Mouse (Mus musculus): Measurements from ENCODE around the gene Ywhag. TPM values are rescaled to one million over a fixed set of nuclear protein-coding genes. Genes with fewer than 3 reads are reported as not detected.
A peak's percentile ranks its signal among the peaks of the same experiment; 100 is the strongest.

Gene Ywhag
- total RNA-seq, 1 experiment from 2014 or later, result 477 TPM

DNA sequence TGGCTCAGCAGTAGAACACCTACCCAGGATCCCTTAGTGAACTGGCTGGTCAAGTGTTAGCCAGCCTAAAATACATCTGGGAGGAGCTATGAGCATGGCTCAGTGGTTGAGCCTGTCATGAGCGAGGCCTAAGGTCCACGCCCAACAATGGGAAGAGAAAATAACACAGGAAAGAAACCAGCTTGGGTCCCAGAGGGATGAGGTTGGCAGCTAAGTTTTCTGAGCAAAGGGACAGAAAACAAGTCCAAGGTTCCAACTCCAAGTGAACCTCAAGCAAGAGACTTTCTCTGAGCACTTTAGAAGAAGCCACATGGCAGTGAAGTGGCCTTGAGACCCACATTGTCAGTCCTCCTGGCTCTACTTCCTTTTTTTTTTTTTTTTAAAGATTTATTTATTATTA, 17.2 kb upstream of the Ywhag start:
- DNase-seq, result no peak

- peak; percentile 33 for DNase-seq
Measured at GRCm38 (mm10) chr5:135950710-135951412, 16.4 kb upstream of the Ywhag start.

DNA sequence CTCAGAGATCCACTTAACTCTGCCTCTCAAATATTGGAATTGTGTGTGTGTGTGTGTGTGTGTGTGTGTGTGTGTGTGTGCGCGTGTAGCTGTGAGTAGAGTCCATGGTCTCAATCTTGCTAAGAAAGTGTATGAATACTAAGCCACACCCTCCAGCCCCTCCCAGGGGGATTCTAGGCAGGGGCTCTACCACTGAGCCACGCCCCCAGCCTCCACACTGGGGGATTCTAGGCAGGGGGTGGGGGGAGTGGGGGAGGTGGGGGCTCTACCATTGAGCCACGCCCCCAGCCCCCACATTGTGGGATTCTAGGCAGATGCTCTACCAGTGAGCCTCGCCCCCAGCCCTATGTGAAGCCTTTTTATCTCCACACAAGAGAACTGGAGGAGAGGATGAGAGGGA, 12.2 kb upstream of the Ywhag start:
- DNase-seq, result no peak

GRCm38 (mm10) chr5:135945916-135946408, 11.5 kb upstream of the Ywhag start:
- peak; percentile 47 for DNase-seq

DNA sequence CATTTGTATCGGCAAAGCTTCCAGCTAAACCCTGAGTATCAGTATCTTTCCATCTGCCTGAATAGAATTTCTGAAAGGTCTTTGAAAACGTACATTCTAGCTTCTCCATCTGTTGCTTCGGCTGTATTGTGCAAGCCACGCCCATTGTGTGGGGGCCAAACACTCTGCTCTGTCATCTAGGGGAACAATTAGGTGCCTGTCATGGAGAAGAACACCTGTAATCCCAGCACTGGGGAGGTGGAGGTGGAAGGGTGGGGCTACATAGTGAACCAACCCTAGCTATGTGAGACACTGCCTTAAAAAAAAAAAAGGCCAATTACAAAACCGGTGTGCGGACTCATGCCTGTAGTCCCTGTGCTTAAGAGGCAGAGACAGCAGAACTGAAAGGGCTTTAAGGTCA, 8.3 kb upstream of the Ywhag start:
- DNase-seq, result no peak

DNA sequence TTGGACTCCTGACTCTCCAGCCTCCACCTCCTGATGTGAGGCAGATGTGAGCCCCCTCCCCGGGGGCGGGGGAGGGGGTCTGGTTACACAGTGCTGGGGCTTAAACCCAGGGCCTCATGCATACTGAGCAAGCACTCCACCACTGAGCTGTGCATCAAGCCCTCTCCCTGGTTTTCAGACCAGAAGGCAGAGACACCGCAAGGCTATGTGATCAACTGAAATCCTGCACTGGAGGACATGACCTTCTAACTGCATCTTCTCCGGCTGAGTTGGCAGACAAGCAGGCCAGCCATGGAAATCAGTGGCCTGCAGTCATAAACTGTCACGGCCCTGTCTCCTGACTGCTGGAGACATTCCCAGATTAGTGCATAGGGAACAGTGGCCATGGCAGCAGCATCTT, 6.2 kb upstream of the Ywhag start:
- DNase-seq, result peak; percentile 39

DNA sequence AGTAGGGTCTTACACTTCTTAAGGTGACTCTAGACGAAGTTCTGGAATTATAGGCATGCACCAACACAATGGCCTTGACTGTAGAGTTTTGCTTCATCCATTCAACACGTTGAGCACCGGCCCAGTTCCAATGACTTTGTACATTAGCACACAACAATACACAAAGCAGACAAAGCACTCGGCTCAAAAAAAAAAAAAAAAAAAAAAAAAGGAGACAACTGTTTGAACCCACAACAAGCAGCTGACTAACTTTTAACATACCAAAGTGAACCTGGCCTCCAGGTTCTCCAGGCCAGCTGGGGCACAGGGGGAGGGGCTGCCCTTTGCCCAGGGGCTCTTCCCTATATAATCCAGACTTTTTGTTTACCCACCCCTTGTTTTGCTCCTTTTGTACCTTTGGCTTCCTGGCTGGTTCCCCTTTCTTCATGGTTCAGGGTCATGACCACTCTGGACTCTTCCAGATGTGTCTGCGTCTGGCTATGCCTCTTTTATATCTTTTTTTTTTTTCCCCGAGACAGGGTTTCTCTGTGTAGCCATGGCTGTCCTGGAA, 1.3 kb upstream of the Ywhag start:
- no peak for DNase-seq

DNA sequence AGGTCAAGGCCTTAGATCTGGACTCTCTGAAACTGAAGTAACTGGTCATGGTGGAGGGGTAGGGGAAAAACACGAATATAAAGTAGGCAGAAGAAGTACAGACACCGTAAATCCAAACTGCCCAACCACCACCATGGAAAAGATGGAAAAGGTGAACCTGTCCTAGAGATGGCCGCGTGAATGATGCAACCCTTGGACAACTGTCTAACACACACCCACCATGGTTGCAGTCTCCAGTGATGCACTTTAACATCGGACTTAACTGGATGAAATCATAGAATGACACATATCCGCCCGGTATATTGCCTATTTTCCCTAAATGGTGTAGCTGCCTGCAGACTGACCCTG, 734 bp upstream of the Ywhag start:
- DNase-seq, result no peak

- DNase-seq, result peak; percentile 71
Measured at GRCm38 (mm10) chr5:135933900-135934441, 445 bp downstream of the Ywhag start.

GRCm38 (mm10) chr5:135933222-135933899, 1.1 kb downstream of the Ywhag start:
- DNase-seq, result no peak

DNA sequence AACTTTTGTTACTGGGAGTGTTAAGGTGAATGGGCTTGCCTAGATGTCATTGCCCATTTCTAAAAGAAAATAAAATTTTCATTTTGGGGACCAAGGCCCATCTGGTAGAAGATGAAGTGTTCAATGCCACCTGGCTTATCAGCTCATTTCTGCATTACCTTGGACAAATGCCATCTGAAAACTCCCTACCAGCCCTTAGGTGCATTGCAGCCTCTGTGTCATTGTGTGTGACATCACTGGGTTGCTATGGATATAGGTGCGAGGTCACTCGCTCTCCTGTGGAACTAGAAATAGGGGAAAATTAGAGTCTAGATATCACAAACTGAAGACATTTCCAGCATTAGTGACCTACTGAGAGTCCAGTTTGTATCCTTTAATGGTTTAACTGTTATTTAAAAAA, 2.1 kb downstream of the Ywhag start:
- DNase-seq, result no peak

- DNase-seq, result no peak
Measured at GRCm38 (mm10) chr5:135931526-135931925, 2.9 kb downstream of the Ywhag start.

DNA sequence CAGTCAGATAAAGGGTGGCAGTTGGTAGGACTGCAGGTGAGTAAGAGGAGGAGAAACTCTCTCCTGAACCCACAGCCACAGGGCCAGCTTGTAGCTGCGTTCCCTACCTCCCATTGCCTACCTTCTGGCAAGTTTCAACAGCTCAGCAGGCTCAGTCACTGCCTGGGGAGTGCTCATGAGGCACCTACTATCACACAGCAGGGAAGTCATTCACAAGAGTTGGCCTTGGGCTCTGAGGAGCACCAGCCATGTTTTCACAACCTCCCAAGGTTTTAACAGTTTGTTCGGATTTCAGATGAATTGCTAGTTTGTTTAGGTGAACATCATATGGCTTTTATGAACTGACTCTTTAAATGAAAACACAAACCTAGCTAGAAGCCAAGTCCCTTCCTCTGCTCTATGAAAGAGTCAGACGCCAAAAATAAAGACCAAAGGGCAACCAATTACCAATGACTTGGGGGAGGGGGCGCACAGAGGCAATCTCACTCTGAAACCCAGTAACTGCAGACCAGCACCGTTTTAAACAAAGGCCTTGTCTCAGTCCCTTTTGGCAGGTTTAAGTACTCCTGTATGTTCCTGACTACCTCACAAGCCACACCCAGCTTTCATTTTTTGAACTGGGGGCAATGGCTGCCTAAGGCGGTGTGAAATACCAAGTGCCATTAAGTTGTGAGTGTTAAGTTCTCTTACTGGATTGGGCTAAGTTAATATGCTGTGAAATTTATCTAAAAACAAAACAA, 4.6 kb downstream of the Ywhag start:
- no peak for DNase-seq

- no peak for DNase-seq
Measured at GRCm38 (mm10) chr5:135923901-135924300, 10.5 kb downstream of the Ywhag start.

DNA sequence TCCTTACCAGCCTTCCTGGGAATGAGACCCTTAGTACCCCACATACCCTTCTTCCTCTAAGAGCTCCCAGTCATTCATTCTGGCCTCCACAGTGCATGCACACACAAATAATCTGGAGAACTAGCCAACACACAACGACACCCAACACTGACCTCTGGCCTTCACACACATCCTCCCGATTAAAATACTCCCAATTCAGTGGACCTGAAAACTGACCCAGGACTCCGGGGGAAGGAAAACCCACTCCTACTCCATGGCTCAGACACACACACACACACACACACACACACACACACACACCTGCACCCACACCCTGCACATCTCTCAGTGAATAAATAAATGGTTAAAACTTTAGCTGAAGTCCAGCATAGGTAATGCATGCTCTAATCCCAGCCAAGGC, 14.5 kb downstream of the Ywhag start:
- no peak for DNase-seq

DNA sequence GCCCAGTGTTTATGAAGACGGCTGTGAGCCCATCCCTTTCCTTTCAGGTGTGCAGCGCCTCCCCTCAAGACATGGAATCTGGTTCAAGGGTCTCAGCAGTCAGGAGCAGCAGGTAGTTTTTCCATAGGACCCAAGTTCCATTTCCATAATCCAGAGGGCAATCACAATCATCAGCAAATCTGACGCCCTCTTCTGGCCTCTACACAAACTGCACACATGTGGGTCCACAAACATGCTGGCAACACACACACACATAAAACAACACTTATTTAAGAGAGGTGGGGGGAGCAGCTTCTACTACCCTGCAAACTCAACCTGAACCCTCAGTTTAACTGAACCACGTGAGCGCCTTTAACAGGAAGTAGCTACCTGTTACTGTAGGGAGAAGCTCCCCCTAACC, 15.8 kb downstream of the Ywhag start:
- no peak for DNase-seq

DNA sequence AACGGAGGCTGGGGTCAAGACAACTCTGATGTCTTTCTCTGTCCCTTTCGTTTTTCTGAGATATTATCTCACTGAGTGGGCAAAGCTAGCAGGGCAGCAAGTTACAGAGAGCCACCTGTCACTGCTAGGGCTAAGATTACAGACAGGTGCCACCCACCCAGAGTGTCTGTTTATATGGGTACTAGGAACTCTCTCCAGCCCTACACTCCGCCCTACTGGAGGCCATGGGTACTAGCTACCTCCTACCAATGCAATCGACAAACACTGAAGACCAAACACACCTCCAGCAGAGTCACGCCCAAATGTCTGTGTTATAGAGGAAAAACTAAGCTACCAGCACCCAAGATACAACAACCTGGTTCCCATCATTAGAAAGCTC, 16.4 kb downstream of the Ywhag start:
- no peak for DNase-seq

GRCm38 (mm10) chr5:135917327-135918058, 16.9 kb downstream of the Ywhag start:
- no peak for DNase-seq

GRCm38 (mm10) chr5:135916601-135917000, 17.8 kb downstream of the Ywhag start:
- peak; percentile 41 for DNase-seq

DNA sequence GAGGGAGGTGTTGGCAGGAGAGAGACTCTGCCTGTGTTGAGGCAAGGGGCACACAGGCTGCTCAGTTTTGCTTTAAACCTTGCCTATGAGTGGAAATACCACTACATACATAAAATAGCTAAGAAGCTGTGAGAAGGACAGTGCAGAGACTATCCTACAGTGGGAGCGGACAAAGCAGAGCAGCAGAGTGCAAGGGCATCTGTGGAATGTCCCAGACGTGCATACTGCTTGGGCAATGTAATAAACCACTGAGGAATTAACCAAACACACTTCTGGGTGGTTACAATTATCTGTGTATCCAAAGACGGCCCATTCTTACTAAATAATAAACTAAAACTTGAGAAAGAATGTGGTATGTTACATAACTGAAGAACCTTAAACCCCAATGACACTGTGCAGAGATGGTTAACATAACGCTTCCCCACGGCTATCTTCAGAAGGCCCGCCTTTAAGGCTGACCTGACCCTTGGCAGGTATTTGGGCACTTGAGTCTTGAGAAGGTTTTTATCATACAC, 18.3 kb downstream of the Ywhag start:
- no peak for DNase-seq

DNA sequence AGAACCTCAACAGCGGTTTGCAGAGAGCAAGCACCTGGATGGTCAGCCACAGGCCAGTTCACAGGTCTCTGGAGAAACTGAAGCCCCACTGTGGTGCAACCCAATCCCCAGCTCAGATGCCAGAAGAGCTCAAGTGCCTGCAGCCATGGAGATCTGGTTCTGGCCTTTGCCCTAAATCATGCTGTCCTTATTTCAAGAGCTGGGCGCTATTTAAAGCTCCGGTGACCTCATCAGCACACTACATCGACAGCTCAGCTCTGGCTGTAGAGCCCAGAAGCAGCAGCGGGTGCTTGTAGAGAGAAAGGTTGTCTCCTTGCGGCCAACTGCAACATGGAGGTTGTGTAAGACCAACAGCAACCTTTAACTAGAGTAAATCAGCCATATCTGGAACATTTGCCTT, 20.3 kb downstream of the Ywhag start:
- DNase-seq, result peak; percentile 38

DNA sequence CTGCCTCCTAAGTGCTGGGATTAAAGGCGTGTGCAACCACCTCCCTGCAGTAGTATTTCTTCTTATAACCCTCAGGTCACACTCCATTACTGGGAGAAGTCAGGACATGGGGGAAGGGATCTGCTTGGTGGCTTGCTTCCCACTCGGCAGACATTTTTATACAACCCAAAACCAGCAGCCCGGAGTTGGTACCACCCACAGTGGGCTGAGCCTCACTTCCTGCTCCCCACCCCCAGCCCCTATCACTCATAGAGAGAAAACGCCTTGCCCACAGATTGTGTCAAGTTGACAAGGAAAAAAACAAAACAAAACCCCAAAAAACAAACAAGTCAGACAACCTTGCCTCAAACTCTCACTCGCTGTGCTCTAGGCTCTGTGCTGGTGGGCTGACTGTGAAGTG, 21.2 kb downstream of the Ywhag start:
- DNase-seq, result no peak

Data from adrenal gland, postnatal 25 days (tissue).